Mouse (Mus musculus): ENCODE data around the gene Ryr3.
A peak's percentile ranks its signal among the peaks of the same experiment; 100 is the strongest.

Gene Ryr3

DNA sequence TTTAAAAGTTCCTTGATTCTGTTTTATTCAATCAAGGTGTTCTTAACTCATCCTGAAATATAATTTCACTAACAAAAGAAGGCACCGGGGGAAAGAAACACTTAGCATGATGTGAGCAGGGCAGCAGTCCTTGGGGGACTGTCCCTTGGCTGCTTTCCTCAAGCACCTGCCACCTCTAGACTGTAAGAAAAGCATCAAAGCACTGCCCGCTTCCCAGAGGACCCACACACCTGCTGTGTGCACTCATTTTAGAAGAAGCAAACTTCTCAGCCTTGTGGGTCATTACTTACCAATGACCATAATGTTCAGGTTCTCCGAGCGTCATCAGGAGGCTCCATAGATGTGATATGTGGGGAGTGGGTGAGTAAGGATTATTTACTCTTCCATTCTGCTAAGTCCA is 307.8 kb downstream of the Ryr3 start:
- DNase-seq: no peak

DNA sequence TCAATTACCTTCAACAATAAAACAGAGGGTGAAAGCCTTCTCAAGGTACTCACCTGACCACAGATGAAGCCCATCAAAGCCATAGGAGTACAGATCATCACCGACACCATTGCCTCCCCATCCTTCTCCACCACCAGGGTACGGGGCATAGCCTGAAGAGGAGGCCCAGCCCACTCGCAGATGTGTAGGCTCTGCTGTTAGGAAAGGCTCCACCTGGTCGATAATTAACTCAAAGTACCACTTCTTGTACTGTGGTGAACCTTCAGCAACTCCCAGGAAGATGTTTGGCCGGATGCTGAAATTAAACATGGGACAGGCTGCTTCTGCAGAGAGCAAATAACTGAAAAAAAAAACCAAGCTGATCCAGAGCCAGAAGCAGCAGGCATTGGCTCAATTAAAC is 316.1 kb downstream of the Ryr3 start:
- no peak for DNase-seq

- DNase-seq: no peak
These were observed 332.3 kb downstream of the Ryr3 start for GRCm38 (mm10) chr2:112884456-112885114.

- DNase-seq: peak in 1 of 2 experiments; percentile 42
These were observed 335.1 kb downstream of the Ryr3 start for GRCm38 (mm10) chr2:112881805-112882204.

- DNase-seq: peak; percentile 27 to 43
These were observed 335.5 kb downstream of the Ryr3 start for GRCm38 (mm10) chr2:112881376-112881775.

GRCm38 (mm10) chr2:112877404-112877803 is 339.5 kb downstream of the Ryr3 start:
- peak; percentile 24 to 38 for DNase-seq

DNA sequence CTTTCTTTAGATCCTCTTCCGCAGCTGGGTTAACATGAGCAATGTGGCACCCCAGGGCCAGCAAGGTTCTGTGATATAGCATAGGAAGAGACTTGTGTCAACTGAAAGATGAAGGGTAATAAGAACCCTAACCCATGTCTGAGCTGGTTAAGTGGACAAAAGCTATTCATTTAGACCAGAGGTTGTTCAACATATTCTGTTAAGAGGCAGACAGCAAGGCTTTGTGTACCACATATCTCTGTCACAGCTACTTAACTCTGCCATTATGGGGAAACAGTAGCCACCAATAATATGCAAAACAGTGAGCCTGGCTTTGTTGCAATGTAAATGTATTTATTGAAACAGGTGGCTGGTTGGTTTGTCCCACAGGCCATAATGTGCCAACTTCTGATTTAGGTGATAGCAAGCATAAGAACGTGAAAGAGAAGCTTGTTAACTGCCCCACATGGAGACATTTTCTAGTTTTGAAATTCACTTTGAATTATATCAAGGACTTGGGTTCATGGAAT is 350.8 kb downstream of the Ryr3 start:
- no peak for DNase-seq

- DNase-seq: no peak
These were observed 355.1 kb downstream of the Ryr3 start for GRCm38 (mm10) chr2:112861792-112862191.

GRCm38 (mm10) chr2:112845583-112846512 is 371.0 kb downstream of the Ryr3 start:
- DNase-seq: no peak

DNA sequence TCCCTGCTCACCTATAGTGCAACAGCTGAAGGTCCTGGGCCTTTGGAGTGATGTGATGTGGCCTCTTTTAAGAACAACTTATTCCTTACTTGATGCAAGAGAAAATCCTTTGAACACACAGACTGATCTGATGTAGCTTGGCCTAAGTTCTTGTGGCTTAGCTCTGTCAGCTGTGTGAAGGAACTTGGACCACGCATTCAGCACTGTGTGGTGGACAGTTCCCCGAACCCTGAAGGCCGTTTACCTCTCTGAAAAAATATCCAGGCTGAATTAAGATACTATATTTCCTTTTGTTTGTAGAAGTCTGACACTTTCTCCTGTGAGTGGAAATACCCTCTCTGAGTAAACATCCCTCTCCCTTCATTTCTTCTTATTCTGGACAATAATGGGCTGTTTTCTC is 374.0 kb downstream of the Ryr3 start:
- DNase-seq: no peak

- DNase-seq: no peak
These were observed 385.2 kb downstream of the Ryr3 start for GRCm38 (mm10) chr2:112831423-112832305.

DNA sequence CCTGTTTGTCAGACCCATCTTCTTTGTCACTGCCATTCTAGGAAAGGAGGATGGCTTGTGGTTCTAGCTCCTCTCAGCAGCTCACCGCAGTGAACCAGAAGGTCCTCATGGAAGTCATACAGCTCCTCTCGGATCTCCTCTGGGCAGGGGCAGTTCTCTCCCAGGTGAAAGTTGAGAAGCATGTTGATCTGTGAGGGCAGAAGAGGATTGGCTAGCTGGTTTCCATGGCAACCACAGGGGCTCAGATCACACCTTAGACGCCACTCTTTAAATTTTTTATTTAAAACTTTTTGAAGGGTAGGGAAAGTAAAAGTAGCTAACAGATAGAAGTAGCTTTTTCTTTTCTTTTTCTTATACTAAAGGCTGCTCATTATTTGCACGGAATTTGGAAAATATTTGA is 390.3 kb downstream of the Ryr3 start:
- DNase-seq: no peak

- peak in 1 of 2 experiments; percentile 4 for DNase-seq
These were observed 394.2 kb downstream of the Ryr3 start for GRCm38 (mm10) chr2:112822721-112823120.

GRCm38 (mm10) chr2:112819059-112819458 is 397.8 kb downstream of the Ryr3 start:
- DNase-seq: no peak

GRCm38 (mm10) chr2:112816976-112817375 is 399.9 kb downstream of the Ryr3 start:
- no peak for DNase-seq

DNA sequence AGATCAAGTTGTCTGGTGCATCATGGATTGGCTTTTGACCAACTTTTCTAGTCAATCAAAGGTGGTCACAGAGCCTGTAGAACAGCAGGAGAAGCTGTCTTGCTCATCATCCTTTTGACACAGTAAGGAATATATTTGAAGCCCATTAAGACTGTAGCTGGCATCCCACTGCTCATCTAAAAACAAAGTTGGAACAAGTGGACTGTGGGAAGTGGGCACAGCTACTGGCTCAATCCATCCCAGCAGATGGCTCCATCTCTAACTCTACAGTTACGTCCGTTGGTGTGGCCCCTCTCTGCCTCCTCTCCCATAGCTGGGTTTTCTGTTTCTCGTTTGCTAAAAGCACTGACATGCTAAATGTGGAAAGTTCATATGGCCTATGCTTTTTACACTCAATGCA is 400.9 kb downstream of the Ryr3 start:
- DNase-seq: no peak

DNA sequence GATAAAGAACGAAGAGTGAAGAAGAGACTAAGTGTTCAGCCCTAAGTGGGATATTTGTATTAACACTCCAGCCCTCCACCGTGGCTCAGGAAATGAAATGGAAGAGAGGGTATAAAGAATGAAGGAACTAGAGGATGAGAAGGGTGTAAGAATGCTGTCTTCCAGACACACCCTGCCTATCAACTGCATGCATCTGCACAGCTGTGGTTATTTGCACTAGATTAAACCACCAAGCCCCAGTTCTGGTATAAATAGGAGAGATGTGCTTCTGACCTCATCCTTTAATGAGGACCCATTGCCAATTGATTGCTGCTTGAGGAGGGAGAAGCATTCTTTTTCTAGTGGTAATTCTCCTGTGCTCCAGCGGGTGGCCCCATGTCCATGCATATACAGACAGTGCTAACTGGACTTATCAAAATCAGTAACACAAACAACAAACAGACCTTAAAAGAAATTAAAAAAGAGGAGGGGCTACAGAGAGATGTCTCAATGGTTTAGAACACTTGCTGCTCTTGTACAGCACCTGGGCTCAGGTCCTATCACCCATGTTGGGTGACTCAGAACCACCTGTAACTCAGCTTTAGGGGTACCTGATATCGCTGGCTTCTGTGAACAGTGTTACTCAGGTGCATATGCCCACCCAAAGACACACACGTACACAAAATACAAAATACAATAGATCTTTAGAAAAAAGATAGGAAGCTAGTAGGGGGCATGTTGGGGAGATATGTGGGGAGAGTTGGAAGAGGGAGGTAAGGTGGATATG is 404.1 kb downstream of the Ryr3 start:
- DNase-seq: peak; percentile 20 to 24

DNA sequence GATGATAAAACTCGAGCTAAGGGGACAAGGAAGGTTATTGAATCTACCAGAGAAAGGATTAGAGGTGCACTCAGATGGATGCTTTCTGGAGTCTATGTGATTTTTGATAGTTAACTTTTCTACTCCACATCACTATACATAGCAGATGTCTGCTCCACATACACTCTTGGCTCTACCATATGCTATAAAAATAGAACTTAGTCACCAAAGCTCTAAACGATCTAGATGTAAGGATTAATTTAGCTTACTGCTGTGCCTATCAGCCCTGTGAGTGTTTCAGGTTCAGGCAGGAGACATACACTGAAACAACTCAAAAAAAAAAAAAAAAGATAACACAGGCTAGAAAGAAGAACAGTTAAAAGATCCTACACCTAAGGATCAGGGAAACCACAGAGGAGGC is 410.9 kb downstream of the Ryr3 start:
- no peak for DNase-seq

GRCm38 (mm10) chr2:112799995-112800353 is 416.9 kb downstream of the Ryr3 start:
- DNase-seq: peak; percentile 65 to 76

GRCm38 (mm10) chr2:112799351-112799994 is 417.4 kb downstream of the Ryr3 start:
- no peak for DNase-seq

GRCm38 (mm10) chr2:112781631-112782030 is 435.3 kb downstream of the Ryr3 start:
- no peak for DNase-seq

GRCm38 (mm10) chr2:112774762-112775161 is 442.1 kb downstream of the Ryr3 start:
- DNase-seq: peak; percentile 66 to 72

All from cerebellum, postnatal 36 days (tissue).